Mouse (Mus musculus): ENCODE data around the gene Arl8b. TPM values are rescaled to one million over a fixed set of nuclear protein-coding genes. Genes with fewer than 3 reads are reported as not detected.

The Arl8b gene
- polyA plus RNA-seq, 1 experiment, result 41.2 TPM

DNA sequence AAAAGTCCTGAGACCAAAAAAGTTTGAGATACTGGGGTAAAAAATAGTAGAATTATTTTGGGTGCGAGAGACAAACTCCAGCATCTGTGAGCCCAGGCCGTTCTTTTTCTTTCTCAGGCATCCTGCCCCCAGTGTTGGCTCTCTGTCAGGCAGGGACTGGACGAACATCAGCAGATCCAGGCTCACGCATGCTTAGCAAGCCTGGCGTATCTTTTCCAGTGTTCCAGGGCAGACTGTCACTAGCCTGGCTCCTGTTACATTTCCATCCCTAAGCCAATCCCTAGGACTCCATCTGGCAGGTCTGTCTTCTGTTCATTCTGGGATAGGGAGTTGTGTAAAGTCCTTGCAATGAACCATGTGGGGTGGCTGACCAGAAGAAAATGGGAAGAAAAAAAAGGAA lies 39.2 kb upstream of the Arl8b start:
- no peak overlapping the region for H3K4me2 ChIP-seq (ENCODE audit: low read depth)
- H3K27me3 ChIP-seq (ENCODE audit: control insufficient read depth, insufficient read depth, insufficient read length), result no peaks in the 10 kb centered on the region
- no peaks in the 10 kb centered on the region for H3K36me3 ChIP-seq (ENCODE audit: control insufficient read depth, insufficient read depth)
- no peak overlapping the region for H3ac ChIP-seq (ENCODE audit: control insufficient read depth, insufficient read length)
- H3K4me3 ChIP-seq, result no peak overlapping the region
- no peak for TF ChIP-seq USF1 (IDR thresholded peaks at IDR 0.05; ENCODE audit: low read depth)
- TF ChIP-seq POLR2A (IDR thresholded peaks at IDR 0.05; ENCODE audit: insufficient read length, low read depth), result no peak
- TF ChIP-seq MAX (IDR thresholded peaks at IDR 0.05; ENCODE audit: low read depth), result no peak
- no peak for TF ChIP-seq CEBPB (IDR thresholded peaks at IDR 0.05; ENCODE audit: insufficient read depth, poor library complexity, severe bottlenecking)
- no peaks in the 10 kb centered on the region for H3K79me2 ChIP-seq (ENCODE audit: control insufficient read depth, insufficient read depth)

DNA sequence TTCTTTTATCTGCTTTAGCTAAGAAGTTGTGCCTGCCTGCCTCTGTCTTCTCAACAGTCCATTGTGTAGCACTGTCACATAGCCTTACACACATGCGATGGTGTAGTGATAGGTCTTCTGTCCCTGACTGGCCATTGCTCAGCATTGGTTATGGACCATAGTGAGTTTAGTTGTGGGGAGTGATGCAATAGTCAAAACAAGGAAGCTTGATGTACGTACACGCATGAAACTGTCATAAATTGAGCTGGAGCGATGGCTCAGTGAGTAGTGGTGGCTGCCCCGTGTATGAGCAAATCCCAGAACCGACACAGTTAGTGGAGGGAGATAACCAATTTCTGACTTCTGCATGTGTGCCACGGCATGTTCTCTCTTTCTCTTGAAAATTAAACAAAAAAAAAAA lies 31.6 kb upstream of the Arl8b start:
- Histone ChIP-seq H3K36me3 (ENCODE audit: control insufficient read depth, insufficient read depth) (no peaks in the 10 kb centered on the region), H3K4me2 (ENCODE audit: low read depth) (no peak overlapping the region), H3ac (ENCODE audit: control insufficient read depth, insufficient read length) (no peak overlapping the region), H3K4me3 (no peak overlapping the region), H3K79me2 (ENCODE audit: control insufficient read depth, insufficient read depth) (no peaks in the 10 kb centered on the region), H3K27me3 (ENCODE audit: control insufficient read depth, insufficient read depth, insufficient read length) (no peaks in the 10 kb centered on the region)
- TF ChIP-seq E2F4 (IDR thresholded peaks at IDR 0.05; ENCODE audit: insufficient read depth) (no peak), MYOG (IDR thresholded peaks at IDR 0.05; ENCODE audit: control insufficient read depth in 1 of 3, insufficient read depth in 1 of 3, insufficient read length in 2 of 3, low read depth in 2 of 3) (no peak), TCF3 (IDR thresholded peaks at IDR 0.05; ENCODE audit: insufficient read length, low read depth) (no peak), USF1 (IDR thresholded peaks at IDR 0.05; ENCODE audit: low read depth) (no peak), POLR2AphosphoS2 (IDR thresholded peaks at IDR 0.05; ENCODE audit: insufficient read length, low read depth) (no peak), MAX (IDR thresholded peaks at IDR 0.05; ENCODE audit: low read depth) (no peak), MYOD1 (IDR thresholded peaks at IDR 0.05; ENCODE audit: control insufficient read depth in 1 of 3, insufficient read length in 2 of 3, low read depth in 2 of 3) (no peak), TCF12 (IDR thresholded peaks at IDR 0.05; ENCODE audit: insufficient read depth, poor library complexity, severe bottlenecking) (no peak)

DNA sequence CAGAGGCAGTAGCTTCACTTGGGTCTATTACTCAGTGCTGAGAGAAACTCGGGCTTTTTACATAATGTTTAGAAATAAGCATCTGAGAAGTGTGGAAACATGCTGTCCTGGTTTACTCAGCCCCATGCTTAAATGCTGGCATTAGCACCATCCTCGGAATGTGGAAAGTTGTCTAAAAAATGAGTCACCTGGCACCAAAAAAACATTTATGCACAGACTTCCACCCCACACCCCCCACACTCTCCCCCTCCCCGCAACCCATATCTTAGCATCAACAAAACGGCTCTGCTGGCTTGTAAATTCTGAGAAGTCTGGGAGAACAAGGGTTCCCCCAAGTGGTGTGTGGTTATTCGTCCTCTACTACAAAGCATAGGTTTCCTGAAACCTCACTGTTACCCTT lies 30.5 kb upstream of the Arl8b start:
- H3K79me2 ChIP-seq (ENCODE audit: control insufficient read depth, insufficient read depth), result no peaks in the 10 kb centered on the region
- TF ChIP-seq POLR2AphosphoS2 (IDR thresholded peaks at IDR 0.05; ENCODE audit: insufficient read length, low read depth), result no peak
- no peak for TF ChIP-seq TCF3 (IDR thresholded peaks at IDR 0.05; ENCODE audit: insufficient read length, low read depth)
- no peak for TF ChIP-seq REST (IDR thresholded peaks at IDR 0.05; ENCODE audit: insufficient read depth, insufficient read length)
- TF ChIP-seq USF1 (IDR thresholded peaks at IDR 0.05; ENCODE audit: low read depth), result no peak
- no peak for TF ChIP-seq MAX (IDR thresholded peaks at IDR 0.05; ENCODE audit: low read depth)
- no peak for TF ChIP-seq MYOG (IDR thresholded peaks at IDR 0.05; ENCODE audit: control insufficient read depth in 1 of 3, insufficient read depth in 1 of 3, insufficient read length in 2 of 3, low read depth in 2 of 3)
- no peak for TF ChIP-seq SRF (IDR thresholded peaks at IDR 0.05; ENCODE audit: control insufficient read depth, insufficient read length, low read depth)
- no peak for TF ChIP-seq E2F4 (IDR thresholded peaks at IDR 0.05; ENCODE audit: insufficient read depth)
- TF ChIP-seq MYOD1 (IDR thresholded peaks at IDR 0.05; ENCODE audit: control insufficient read depth in 1 of 3, insufficient read length in 2 of 3, low read depth in 2 of 3), result no peak
- TF ChIP-seq CEBPB (IDR thresholded peaks at IDR 0.05; ENCODE audit: insufficient read depth, poor library complexity, severe bottlenecking), result no peak
- TF ChIP-seq TCF12 (IDR thresholded peaks at IDR 0.05; ENCODE audit: insufficient read depth, poor library complexity, severe bottlenecking), result no peak
- TF ChIP-seq POLR2A (IDR thresholded peaks at IDR 0.05; ENCODE audit: insufficient read length, low read depth), result no peak
- H3K4me2 ChIP-seq (ENCODE audit: low read depth), result no peak overlapping the region
- H3K27me3 ChIP-seq (ENCODE audit: control insufficient read depth, insufficient read depth, insufficient read length), result peaks cover 4% of the 10 kb centered on the region
- no peaks in the 10 kb centered on the region for H3K36me3 ChIP-seq (ENCODE audit: control insufficient read depth, insufficient read depth)
- H3K4me3 ChIP-seq, result no peak overlapping the region
- no peak overlapping the region for H3ac ChIP-seq (ENCODE audit: control insufficient read depth, insufficient read length)

DNA sequence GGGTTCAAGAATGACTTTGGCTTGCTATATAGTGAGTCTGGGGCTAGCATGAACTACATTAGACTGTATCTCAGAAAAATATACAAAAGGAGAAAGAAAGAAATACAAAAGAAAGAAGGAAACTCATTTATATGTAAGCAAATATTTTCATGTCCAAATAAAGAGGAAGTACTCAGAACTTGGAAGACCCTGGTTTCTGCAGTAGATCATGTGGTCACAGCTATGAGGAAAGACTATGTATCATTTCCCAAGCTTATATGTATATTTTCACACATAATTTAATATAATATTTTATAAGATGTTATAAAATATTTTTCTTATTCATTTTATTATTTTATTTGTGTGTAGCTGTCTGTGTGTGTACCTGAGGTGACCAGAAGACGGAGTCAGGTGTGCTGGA lies 29.4 kb upstream of the Arl8b start:
- TF ChIP-seq E2F4 (IDR thresholded peaks at IDR 0.05; ENCODE audit: insufficient read depth) (no peak), MYOD1 (IDR thresholded peaks at IDR 0.05; ENCODE audit: control insufficient read depth in 1 of 3, insufficient read length in 2 of 3, low read depth in 2 of 3) (no peak), MAX (IDR thresholded peaks at IDR 0.05; ENCODE audit: low read depth) (no peak), TCF12 (IDR thresholded peaks at IDR 0.05; ENCODE audit: insufficient read depth, poor library complexity, severe bottlenecking) (no peak), USF1 (IDR thresholded peaks at IDR 0.05; ENCODE audit: low read depth) (no peak), TCF3 (IDR thresholded peaks at IDR 0.05; ENCODE audit: insufficient read length, low read depth) (no peak), CEBPB (IDR thresholded peaks at IDR 0.05; ENCODE audit: insufficient read depth, poor library complexity, severe bottlenecking) (no peak), POLR2AphosphoS2 (IDR thresholded peaks at IDR 0.05; ENCODE audit: insufficient read length, low read depth) (no peak)
- H3K27me3 ChIP-seq (ENCODE audit: control insufficient read depth, insufficient read depth, insufficient read length), result peaks cover 4% of the 10 kb centered on the region
- no peaks in the 10 kb centered on the region for H3K79me2 ChIP-seq (ENCODE audit: control insufficient read depth, insufficient read depth)
- no peak overlapping the region for H3ac ChIP-seq (ENCODE audit: control insufficient read depth, insufficient read length)
- no peak overlapping the region for H3K4me3 ChIP-seq
- no peak overlapping the region for H3K4me2 ChIP-seq (ENCODE audit: low read depth)
- no peaks in the 10 kb centered on the region for H3K36me3 ChIP-seq (ENCODE audit: control insufficient read depth, insufficient read depth)

DNA sequence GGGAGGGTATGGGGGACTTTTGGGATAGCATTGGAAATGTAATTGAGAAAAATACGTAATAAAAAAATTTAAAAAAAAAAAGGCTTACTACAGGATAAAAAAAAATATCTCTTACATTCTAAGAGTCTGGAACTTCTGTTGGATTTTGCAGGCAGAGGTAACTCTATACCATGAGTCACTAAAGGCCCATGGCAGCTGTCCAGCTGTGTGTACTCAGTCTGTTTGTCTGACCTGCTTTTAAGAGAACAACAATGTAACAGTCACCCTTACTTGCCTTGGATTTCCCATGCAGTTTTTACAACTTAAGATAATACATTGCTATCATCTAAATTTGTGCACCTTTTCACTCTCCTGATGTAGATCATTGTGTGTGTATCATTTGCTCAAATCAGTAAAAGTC lies 28.5 kb upstream of the Arl8b start:
- H3K27me3 ChIP-seq (ENCODE audit: control insufficient read depth, insufficient read depth, insufficient read length), result peaks cover 4% of the 10 kb centered on the region
- H3ac ChIP-seq (ENCODE audit: control insufficient read depth, insufficient read length), result no peak overlapping the region
- no peaks in the 10 kb centered on the region for H3K36me3 ChIP-seq (ENCODE audit: control insufficient read depth, insufficient read depth)
- no peak overlapping the region for H3K4me3 ChIP-seq
- H3K4me2 ChIP-seq (ENCODE audit: low read depth), result no peak overlapping the region
- TF ChIP-seq USF1 (IDR thresholded peaks at IDR 0.05; ENCODE audit: low read depth) (no peak), TCF3 (IDR thresholded peaks at IDR 0.05; ENCODE audit: insufficient read length, low read depth) (no peak), POLR2AphosphoS2 (IDR thresholded peaks at IDR 0.05; ENCODE audit: insufficient read length, low read depth) (no peak), E2F4 (IDR thresholded peaks at IDR 0.05; ENCODE audit: insufficient read depth) (no peak)
- H3K79me2 ChIP-seq (ENCODE audit: control insufficient read depth, insufficient read depth), result no peaks in the 10 kb centered on the region

All from myocyte (in vitro differentiated cells).